Mouse (Mus musculus) layer of hippocampus, adult 2 months (tissue): ENCODE data around the gene Gm21209. TPM values are rescaled to one million over a fixed set of nuclear protein-coding genes. Genes with fewer than 3 reads are reported as not detected.
"Not testable (repeated sequence)": the region's sequence is repeated elsewhere in the genome, so short reads cannot be mapped to it uniquely, and the experiment has no call there.

Experiments used
- DNase-seq, 2 experiments: peaks; one replicate each; pipeline ENCODE4 v3.0.0; 2022; ENCODE audit warnings: low spot score in 2 of 2
- H3K27ac ChIP-seq: fragments of 200-600 bp; 2 replicates; pipeline ENCODE4 v1.8.1; 2022
- H3K4me3 ChIP-seq: fragments of 200-600 bp; 2 replicates; pipeline ENCODE4 v1.8.1; 2022; ENCODE audit warnings: mild to moderate bottlenecking
- long read RNA-seq, 2 experiments: library from polyadenylated mRNA; stranded (forward); transcript quantifications; one replicate each; pipeline ENCODE4 v2.0.0; 2021; ENCODE audit warnings: borderline mapping rate in 2 of 2
- total RNA-seq, 2 experiments: library from RNA; stranded (reverse); gene quantifications; 2 replicates each; pipeline ENCODE4 v1.2.3; 2021

Gene Gm21209
- not detected for total RNA-seq
- long read RNA-seq, experiment 1, result 0 reads
- long read RNA-seq, experiment 2, result 0 reads

DNA sequence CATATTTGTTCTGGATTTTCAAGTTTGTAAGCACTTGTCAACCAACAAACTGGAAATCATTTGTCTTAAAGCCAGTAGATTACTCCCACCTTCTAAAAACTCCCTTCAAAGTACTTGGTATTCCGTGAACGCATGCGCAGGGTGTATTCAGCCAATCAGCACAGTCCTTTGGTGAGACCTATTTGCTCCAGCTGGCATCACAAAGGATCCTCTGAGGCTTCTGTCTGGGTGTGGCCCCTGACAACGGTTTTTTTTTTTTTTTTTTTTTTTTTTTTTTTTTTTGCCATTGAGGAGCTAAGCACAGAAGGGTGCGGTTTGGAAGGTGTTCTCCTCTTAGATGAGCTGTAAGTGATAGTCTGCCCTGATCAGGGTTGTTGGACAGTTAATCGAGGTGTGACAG is at the start of gene Gm21209:
TSS of gene Gm21209 (plus strand) at position 301 of the 400 bp plus-strand sequence.
- H3K4me3 ChIP-seq, DNase-seq, H3K27ac ChIP-seq: not testable (repeated sequence)
